Mouse (Mus musculus) C2C12 (cell line): ENCODE measurements around the gene Dtl. TPM values are rescaled to one million over a fixed set of nuclear protein-coding genes. Genes with fewer than 3 reads are reported as not detected.

Source experiments
- H3K27me3 ChIP-seq: one replicate; pipeline ENCODE4 v1.6.1; 2011; ENCODE audit not compliant: control insufficient read depth, insufficient read depth, insufficient read length
- H3K36me3 ChIP-seq: one replicate; pipeline ENCODE4 v1.6.1; 2011; ENCODE audit not compliant: control insufficient read depth, insufficient read depth
- H3K4me3 ChIP-seq: one replicate; pipeline ENCODE4 v1.5.1; 2011; ENCODE audit warnings: mild to moderate bottlenecking, control low read depth; ENCODE audit not compliant: poor library complexity, insufficient read depth, severe bottlenecking
- H3K79me2 ChIP-seq: one replicate; pipeline ENCODE4 v1.6.1; 2011; ENCODE audit not compliant: control insufficient read depth, insufficient read depth
- H3K79me3 ChIP-seq: one replicate; pipeline ENCODE4 v1.6.1; 2011; ENCODE audit warnings: low read depth, control low read depth
- H3ac ChIP-seq: one replicate; pipeline ENCODE3; 2011; ENCODE audit warnings: low read depth; ENCODE audit not compliant: control insufficient read depth, insufficient read length
- CEBPB ChIP-seq: IDR thresholded peaks from one replicate; pipeline ENCODE4 v1.6.1; 2011; ENCODE audit warnings: low read depth, mild to moderate bottlenecking, control low read depth, moderate library complexity
- CTCF ChIP-seq: IDR thresholded peaks from one replicate; pipeline ENCODE4 v1.5.1; 2011; ENCODE audit not compliant: control insufficient read depth, insufficient read depth, insufficient read length
- FOSL1 ChIP-seq: IDR thresholded peaks from one replicate; pipeline ENCODE4 v1.8.0; 2011; ENCODE audit warnings: mild to moderate bottlenecking, low read length; ENCODE audit not compliant: poor library complexity, insufficient read depth, severe bottlenecking
- MAX ChIP-seq: IDR thresholded peaks from one replicate; pipeline ENCODE4 v1.6.1; 2011; ENCODE audit warnings: mild to moderate bottlenecking, control low read depth
- MYOD1 ChIP-seq: IDR thresholded peaks from one replicate; pipeline ENCODE4 v1.6.1; 2011; ENCODE audit warnings: low read depth; ENCODE audit not compliant: control insufficient read depth, insufficient read length
- MYOG ChIP-seq: IDR thresholded peaks from one replicate; pipeline ENCODE4 v1.6.1; 2011; ENCODE audit not compliant: control insufficient read depth, insufficient read length; ENCODE audit errors: extremely low read depth
- USF1 ChIP-seq: IDR thresholded peaks from one replicate; pipeline ENCODE4 v1.6.1; 2011; ENCODE audit warnings: low read depth, mild to moderate bottlenecking, control low read depth, moderate library complexity
- polyA plus RNA-seq: library from polyadenylated mRNA; unstranded; fragments of >200 nt; fragmentation: generic; extraction: Trizol; gene quantifications from one replicate; pipeline ENCODE4 v1.2.1, GENCODE M21; 2012; ENCODE audit warnings: missing spikeins

Gene Dtl
- polyA plus RNA-seq, 1 experiment: 8.6 TPM

DNA sequence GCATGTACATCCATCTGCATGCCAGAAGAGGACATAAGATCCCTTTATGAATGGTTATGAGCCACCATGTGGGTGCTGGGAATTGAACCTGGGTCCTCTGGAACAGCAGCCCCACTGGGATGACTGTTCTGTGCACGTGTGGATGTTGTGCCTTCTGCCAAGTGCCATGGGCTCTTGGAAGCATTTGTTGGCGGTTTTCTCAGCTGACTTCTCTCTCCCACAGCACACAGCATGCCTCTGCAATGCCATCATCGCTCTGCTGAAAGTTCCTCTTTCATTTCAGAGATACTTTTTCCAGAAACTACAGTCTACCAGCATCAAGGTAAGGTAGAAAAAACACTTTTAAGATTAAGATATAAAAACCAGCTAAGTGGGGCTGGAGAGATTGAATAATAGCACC lies 42.2 kb upstream of the Dtl start:
- peaks cover 85% of the 10 kb centered on the region for H3K36me3 ChIP-seq
- H3K79me3 ChIP-seq: no peaks in the 10 kb centered on the region

DNA sequence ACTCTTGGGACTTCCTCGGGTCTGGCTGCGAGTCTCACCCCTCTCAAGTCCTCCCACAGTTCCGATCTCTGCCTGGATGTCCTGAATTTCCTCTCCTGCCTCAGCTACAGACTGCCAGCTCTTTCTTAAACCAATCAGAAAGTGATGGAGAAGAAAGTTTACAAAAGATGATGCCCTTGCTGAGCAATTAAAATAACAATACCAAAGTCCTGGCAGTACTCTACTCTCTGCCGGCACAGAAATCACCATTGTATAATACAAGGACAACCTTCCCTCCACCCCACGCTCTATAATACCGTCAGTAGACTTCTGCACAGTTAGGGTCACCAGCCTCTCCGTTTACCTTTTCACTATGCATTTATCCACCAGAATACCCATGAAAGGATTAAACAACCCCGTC lies 40.9 kb upstream of the Dtl start:
- peaks cover 75% of the 10 kb centered on the region for H3K36me3 ChIP-seq

More for the DNA sequence above, 42.2 kb upstream of the Dtl start:
- Histone ChIP-seq H3K27me3 (no peaks in the 10 kb centered on the region), H3ac (no peak overlapping the region), H3K79me2 (no peaks in the 10 kb centered on the region), H3K4me3 (no peak overlapping the region)
- TF ChIP-seq MAX: no peak

DNA sequence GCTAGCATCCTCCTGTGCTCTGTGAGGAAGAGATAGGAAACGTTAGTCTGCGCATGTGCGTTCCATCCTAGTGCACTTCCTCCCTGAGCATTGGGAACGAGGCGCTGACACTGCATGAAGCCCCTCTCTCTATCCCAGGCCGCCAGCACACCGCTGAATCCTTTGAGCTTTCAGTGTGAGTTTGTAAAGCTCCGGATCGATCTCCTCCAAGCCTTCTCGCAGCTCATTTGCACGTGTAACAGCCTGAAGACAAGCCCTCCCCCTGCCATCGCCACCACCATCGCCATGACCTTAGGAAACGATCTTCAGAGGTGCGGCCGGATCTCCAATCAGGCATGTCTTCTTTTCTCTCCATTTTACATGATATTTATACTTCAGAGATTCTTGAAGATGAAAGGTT lies 37.5 kb upstream of the Dtl start:
- TF ChIP-seq CEBPB: no peak
- TF ChIP-seq MYOG: no peak
- no peak for TF ChIP-seq MAX
- no peak for TF ChIP-seq CTCF
- TF ChIP-seq FOSL1: no peak
- TF ChIP-seq MYOD1: no peak
- TF ChIP-seq USF1: no peak
- no peak overlapping the region for H3ac ChIP-seq
- H3K27me3 ChIP-seq: no peaks in the 10 kb centered on the region
- peaks cover 68% of the 10 kb centered on the region for H3K36me3 ChIP-seq
- H3K4me3 ChIP-seq: no peak overlapping the region
- H3K79me2 ChIP-seq: no peaks in the 10 kb centered on the region
- no peaks in the 10 kb centered on the region for H3K79me3 ChIP-seq

More for the DNA sequence above, 40.9 kb upstream of the Dtl start:
- TF ChIP-seq MYOD1: no peak
- TF ChIP-seq CEBPB: no peak
- TF ChIP-seq CTCF: no peak
- no peak for TF ChIP-seq MAX
- TF ChIP-seq MYOG: no peak
- TF ChIP-seq USF1: no peak
- TF ChIP-seq FOSL1: no peak
- H3K79me2 ChIP-seq: no peaks in the 10 kb centered on the region
- H3K79me3 ChIP-seq: no peaks in the 10 kb centered on the region
- H3ac ChIP-seq: no peak overlapping the region
- no peaks in the 10 kb centered on the region for H3K27me3 ChIP-seq
- H3K4me3 ChIP-seq: no peak overlapping the region

DNA sequence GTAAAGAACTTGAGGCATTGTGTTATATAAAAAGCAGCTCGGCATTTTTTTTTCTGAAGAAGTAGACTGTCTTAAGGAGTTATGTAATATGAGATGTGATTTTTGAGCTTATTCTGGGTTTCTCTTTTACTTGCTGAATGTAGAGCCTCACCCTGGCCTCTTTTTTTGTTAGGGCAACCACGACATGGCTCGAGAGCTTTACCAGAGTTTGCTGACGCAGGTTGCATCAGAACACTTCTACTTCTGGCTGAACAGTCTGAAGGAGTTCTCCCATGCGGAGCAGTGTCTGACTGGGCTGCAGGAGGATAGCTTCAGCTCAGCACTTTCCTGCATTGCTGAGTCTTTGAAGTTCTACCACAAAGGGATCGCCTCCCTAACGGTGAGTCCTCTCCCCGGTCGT lies 36.3 kb upstream of the Dtl start:
- Histone ChIP-seq H3ac (no peak overlapping the region), H3K36me3 (peaks cover 72% of the 10 kb centered on the region), H3K4me3 (no peak overlapping the region), H3K27me3 (no peaks in the 10 kb centered on the region), H3K79me2 (no peaks in the 10 kb centered on the region), H3K79me3 (no peaks in the 10 kb centered on the region)
- no peak for TF ChIP-seq MYOG
- TF ChIP-seq MAX: no peak
- no peak for TF ChIP-seq FOSL1
- TF ChIP-seq MYOD1: no peak
- no peak for TF ChIP-seq CTCF
- no peak for TF ChIP-seq USF1
- TF ChIP-seq CEBPB: no peak

DNA sequence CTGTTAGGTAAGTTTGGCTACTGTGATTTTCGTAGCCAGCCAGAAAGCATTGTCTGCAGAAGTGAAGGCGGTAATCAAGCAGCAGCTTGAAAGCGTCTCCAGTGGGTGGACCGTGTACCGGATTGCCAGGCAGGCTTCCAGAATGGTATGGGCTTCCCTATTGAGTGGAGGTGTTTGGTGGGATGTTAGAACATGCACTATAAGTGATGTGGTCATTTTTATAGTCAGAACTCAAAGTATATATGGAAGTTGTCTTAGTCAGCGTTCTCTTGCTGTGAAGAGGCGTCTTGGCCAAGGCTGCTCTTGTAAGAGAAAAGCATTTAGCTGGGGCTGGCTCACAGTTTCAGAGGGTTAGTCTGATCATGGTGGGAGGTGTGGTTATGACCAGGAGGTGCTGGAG lies 35.0 kb upstream of the Dtl start:
- no peaks in the 10 kb centered on the region for H3K27me3 ChIP-seq
- no peaks in the 10 kb centered on the region for H3K79me3 ChIP-seq
- TF ChIP-seq FOSL1 (no peak), MAX (no peak), MYOD1 (no peak), CEBPB (no peak), MYOG (no peak), CTCF (no peak), USF1 (no peak)
- H3K79me2 ChIP-seq: no peaks in the 10 kb centered on the region
- no peak overlapping the region for H3K4me3 ChIP-seq
- no peak overlapping the region for H3ac ChIP-seq
- peaks cover 71% of the 10 kb centered on the region for H3K36me3 ChIP-seq

DNA sequence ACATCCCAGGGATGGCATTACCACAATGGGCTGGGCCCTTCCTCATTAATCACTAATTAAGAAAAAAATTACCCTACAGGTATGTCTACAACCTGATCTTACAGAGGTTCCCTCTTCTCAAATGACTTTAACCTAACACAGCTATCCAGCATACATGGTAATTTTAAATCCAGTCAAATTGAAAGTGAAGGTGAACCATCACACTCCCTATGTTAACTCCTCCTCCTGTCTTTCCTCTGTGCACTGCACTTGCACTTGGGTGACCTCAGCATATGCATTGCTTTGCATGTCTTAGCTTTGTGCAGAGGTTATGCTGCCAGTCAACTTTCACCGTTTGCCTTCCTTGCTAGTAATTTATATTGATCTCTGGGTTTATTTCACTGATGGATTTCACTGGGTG lies 34.2 kb upstream of the Dtl start:
- H3K4me3 ChIP-seq: no peak overlapping the region
- no peaks in the 10 kb centered on the region for H3K79me2 ChIP-seq
- H3ac ChIP-seq: no peak overlapping the region
- H3K36me3 ChIP-seq: peaks cover 70% of the 10 kb centered on the region
- TF ChIP-seq MYOG: no peak
- TF ChIP-seq MAX: no peak
- no peak for TF ChIP-seq FOSL1
- no peak for TF ChIP-seq CTCF
- TF ChIP-seq MYOD1: no peak
- TF ChIP-seq USF1: no peak
- no peak for TF ChIP-seq CEBPB
- no peaks in the 10 kb centered on the region for H3K79me3 ChIP-seq
- H3K27me3 ChIP-seq: no peaks in the 10 kb centered on the region
